Mouse (Mus musculus) bone marrow macrophage, adult 2 months (primary cell): ENCODE results near the gene Ahdc1.

Experiments
- CTCF ChIP-seq: IDR thresholded peaks from 2 replicates; pipeline ENCODE4 v1.5.1; 2012; ENCODE audit warnings: low read depth, mild to moderate bottlenecking, low read length, moderate library complexity
- POLR2A ChIP-seq: IDR thresholded peaks from 2 replicates; pipeline ENCODE4 v1.6.1; 2012; ENCODE audit warnings: mild to moderate bottlenecking, low read depth, low read length, borderline replicate concordance

DNA sequence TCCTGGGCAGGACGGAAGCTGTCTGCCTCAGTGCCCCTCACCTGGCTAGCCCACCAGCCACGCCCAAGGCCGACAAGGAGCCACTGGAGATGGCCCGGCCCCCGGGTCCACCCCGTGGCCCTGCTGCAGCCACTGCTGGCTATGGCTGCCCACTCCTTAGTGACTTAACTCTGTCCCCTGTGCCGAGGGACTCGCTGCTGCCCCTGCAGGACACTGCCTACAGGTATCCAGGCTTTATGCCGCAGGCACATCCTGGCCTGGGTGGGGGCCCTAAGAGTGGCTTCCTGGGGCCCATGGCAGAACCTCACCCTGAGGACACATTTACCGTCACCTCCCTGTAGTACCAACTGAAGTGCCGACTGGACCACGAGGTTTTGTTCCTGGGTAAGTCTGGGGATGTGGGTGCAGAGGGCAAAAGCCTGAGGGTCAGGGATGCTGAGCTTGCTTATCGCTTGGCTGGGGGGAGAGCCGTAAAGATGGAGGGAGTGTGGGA is 54.9 kb downstream of the Ahdc1 start:
- TF ChIP-seq POLR2A, result no peak
- TF ChIP-seq CTCF, result no peak
